9 mouse cellular contexts compared by ENCODE assay signal in genomic region chr15:80800201-80800600, GRCm38 (mm10).
DNase-seq lines count a peak whose midpoint lies in the region; ATAC-seq and TF ChIP-seq lines count a peak whose summit lies in the region.
"Had no signal": no experiment of that assay in that cellular context is flagged by ENCODE, and none has a peak within 500 bp of the region (broad histone marks: within the 10 kb centered on the region; RNA-seq: fewer than 3 reads in every experiment).

No protein-coding gene starts in this region.

- WGBS in liver, adult 2 months = 53% methylated on average over 3 of the region's 3 CpGs
- 17% methylated on average over 3 of the region's 3 CpGs for WGBS in embryonic facial prominence, embryonic 15.5 days
- WGBS in limb, embryonic 12.5 days = 32% methylated on average over 3 of the region's 3 CpGs

- no peaks in the 10 kb centered on the region for H3K9me3 ChIP-seq in embryonic facial prominence, embryonic 15.5 days (replicated peaks)
- no peaks in the 10 kb centered on the region for H3K9me3 ChIP-seq in limb, embryonic 12.5 days

- H3K4me1 ChIP-seq in liver, adult 2 months (ENCODE audit: control insufficient read depth, insufficient read depth, low read length) = peaks cover 7% of the 10 kb centered on the region; the same call in 1 of the 2 replicates
- H3K4me1 ChIP-seq in embryonic facial prominence, embryonic 15.5 days = peaks cover 30% of the 10 kb centered on the region
- peaks cover 28% of the 10 kb centered on the region for H3K4me1 ChIP-seq in limb, embryonic 12.5 days (replicated peaks)

- TF ChIP-seq CTCF in liver, adult 2 months (IDR thresholded peaks at IDR 0.05; ENCODE audit: low read depth, low read length) = no peak

- 0 out of 2 replicates have a peak overlapping the region, but pooled peaks have one; percentile 63 for H3K4me3 ChIP-seq in liver, adult 2 months (ENCODE audit: insufficient read depth, low read depth, low read length)
- peak overlapping the region; percentile 57 for H3K4me3 ChIP-seq in embryonic facial prominence, embryonic 15.5 days (replicated peaks)
- H3K4me3 ChIP-seq in limb, embryonic 12.5 days (replicated peaks) = peak overlapping the region; percentile 56

- no peak overlapping the region for H3K9ac ChIP-seq in liver, adult 2 months (ENCODE audit: low read depth, low read length)
- no peak overlapping the region; the same call in 1 of the 2 replicates for H3K9ac ChIP-seq in embryonic facial prominence, embryonic 15.5 days
- peak overlapping the region; percentile 34; the same call in 1 of the 2 replicates for H3K9ac ChIP-seq in limb, embryonic 12.5 days (replicated peaks)

- no peak overlapping the region for H3K27ac ChIP-seq in liver, adult 2 months (replicated peaks; ENCODE audit: insufficient read depth, low read depth, low read length)
- H3K27ac ChIP-seq in embryonic facial prominence, embryonic 15.5 days (replicated peaks) = no peak overlapping the region
- no peak overlapping the region for H3K27ac ChIP-seq in limb, embryonic 12.5 days

- H3K79me2 ChIP-seq in liver, adult 2 months (ENCODE audit: control insufficient read depth, insufficient read depth, low read length) = peaks cover 16% of the 10 kb centered on the region; the same call in 1 of the 2 replicates

- TF ChIP-seq POLR2A in liver, adult 2 months (IDR thresholded peaks at IDR 0.05; ENCODE audit: extremely low read depth, insufficient read depth, low read length) = no peak

- H3K27me3 ChIP-seq in liver, adult 2 months (ENCODE audit: control insufficient read depth, insufficient read depth, low read length) = no peaks in the 10 kb centered on the region
- no peaks in the 10 kb centered on the region for H3K27me3 ChIP-seq in embryonic facial prominence, embryonic 15.5 days
- H3K27me3 ChIP-seq in limb, embryonic 12.5 days = no peaks in the 10 kb centered on the region

- peak overlapping the region; percentile 62 for H3K4me2 ChIP-seq in embryonic facial prominence, embryonic 15.5 days (replicated peaks)
- peak overlapping the region; percentile 65 for H3K4me2 ChIP-seq in limb, embryonic 12.5 days

- ATAC-seq in embryonic facial prominence, embryonic 15.5 days (ENCODE audit: insufficient number of reproducible peaks, low FRiP score, low TSS enrichment, low read depth) = no peak
- ATAC-seq in limb, embryonic 12.5 days (ENCODE audit: insufficient number of reproducible peaks, insufficient read depth, low FRiP score, low TSS enrichment, low read depth) = no peak

- H3K36me3 ChIP-seq in liver, adult 2 months (ENCODE audit: control insufficient read depth, insufficient read depth, low read length) = no peaks in the 10 kb centered on the region
- no peaks in the 10 kb centered on the region for H3K36me3 ChIP-seq in embryonic facial prominence, embryonic 15.5 days
- no peaks in the 10 kb centered on the region for H3K36me3 ChIP-seq in limb, embryonic 12.5 days

- DNase-seq in liver, adult 2 months (ENCODE audit: extremely low read depth, low read depth, low spot score) = no peak
- no peak for DNase-seq in liver
- peak; percentile 51 for DNase-seq in retina, postnatal 1 day
- DNase-seq in right cerebral cortex, postnatal 4 days = no peak
- no peak for DNase-seq in cerebellum, postnatal 14 days
- DNase-seq in T-cell, adult 2 months (ENCODE audit: low spot score) = no peak
- DNase-seq: layer of hippocampus, adult 9-11 months had no signal
